Mouse (Mus musculus) gastrocnemius, postnatal 10 days (tissue): ENCODE measurements around the gene Tex48. TPM values are rescaled to one million over a fixed set of nuclear protein-coding genes. Genes with fewer than 3 reads are reported as not detected.

Experiments used
- total RNA-seq, 2 experiments: library from RNA; stranded (reverse); gene quantifications; 2 replicates each; pipeline ENCODE4 v1.2.3; 2021

Tex48 gene
- total RNA-seq, 2 experiments from 2014 or later: not detected

Other genes with a start within 250 kb of the Tex48 start
- gene Akna, start 219.1 kb downstream of the Tex48 start, total RNA-seq: 1 to 10 TPM; 2.5 to 4.4 TPM
- 1 to 10 TPM; 2.5 to 4.7 TPM for gene Whrn, start 126.4 kb downstream of the Tex48 start, total RNA-seq
- gene Atp6v1g1, start 77.7 kb downstream of the Tex48 start, total RNA-seq: 100 to 1,000 TPM; 279 to 306 TPM
- gene Tmem268, start 63.6 kb downstream of the Tex48 start, total RNA-seq: 1 to 10 TPM; 7.9 to 8.8 TPM
- gene Gm11213, start 17.2 kb downstream of the Tex48 start, total RNA-seq: not detected
- gene Gm11214, start 41.0 kb upstream of the Tex48 start, total RNA-seq: not detected
- gene Tnfsf15, start 122.7 kb upstream of the Tex48 start, total RNA-seq: under 1 TPM in 1 of 2 experiments, not detected in 1; 0.09 TPM
- gene Tnfsf8, start 238.9 kb upstream of the Tex48 start, total RNA-seq: under 1 TPM in 1 of 2 experiments, not detected in 1; 0.07 TPM